Mouse (Mus musculus) mouse embryonic stem cell (cell line): ENCODE data around the gene Erc2.

Source experiments
- in situ Hi-C, 2 experiments: fragments of 300-500 bp; cut with MboI; formaldehyde crosslinking; loops; 1 replicate in 1 of 2; 3 replicates in 1 of 2; pipeline ENCODE4 v1.14.3; 2019 to 2020; ENCODE audit warnings: low sequenced_read_pairs in 2 of 2, low pct_unique_long_range_greater_than_20kb in 1 of 2, mixed read lengths in 1 of 2; ENCODE audit not compliant: unreplicated experiment in 1 of 2

Gene Erc2

GRCm38 (mm10) chr14:27973701-27974100 is 351.5 kb downstream of the Erc2 start:
- in situ Hi-C loops = no loop called here

GRCm38 (mm10) chr14:27975661-27976060 is 353.4 kb downstream of the Erc2 start:
- in situ Hi-C loops = no loop called here

DNA sequence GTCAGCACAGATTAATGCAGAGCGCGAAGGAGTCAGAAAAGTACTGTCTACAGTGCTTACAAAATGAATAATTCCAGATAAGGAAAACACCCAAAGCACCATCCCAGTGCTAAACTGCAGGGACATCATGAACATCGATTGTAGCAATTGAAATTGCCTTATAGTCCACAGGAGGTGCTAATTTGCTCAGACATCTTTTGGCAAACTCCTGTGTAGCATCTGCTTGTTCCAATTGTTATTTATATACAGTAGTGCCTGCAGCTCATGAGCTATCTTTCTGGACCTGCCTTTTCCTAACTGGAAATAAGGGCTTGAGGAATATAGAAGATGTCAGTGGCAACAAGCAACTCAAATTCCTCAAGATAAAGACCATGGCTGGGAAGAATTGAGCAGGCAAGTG is 362.5 kb downstream of the Erc2 start:
- in situ Hi-C loops = no loop called here

- in situ Hi-C loops = no loop called here
These were observed 363.0 kb downstream of the Erc2 start for GRCm38 (mm10) chr14:27985201-27985600.

DNA sequence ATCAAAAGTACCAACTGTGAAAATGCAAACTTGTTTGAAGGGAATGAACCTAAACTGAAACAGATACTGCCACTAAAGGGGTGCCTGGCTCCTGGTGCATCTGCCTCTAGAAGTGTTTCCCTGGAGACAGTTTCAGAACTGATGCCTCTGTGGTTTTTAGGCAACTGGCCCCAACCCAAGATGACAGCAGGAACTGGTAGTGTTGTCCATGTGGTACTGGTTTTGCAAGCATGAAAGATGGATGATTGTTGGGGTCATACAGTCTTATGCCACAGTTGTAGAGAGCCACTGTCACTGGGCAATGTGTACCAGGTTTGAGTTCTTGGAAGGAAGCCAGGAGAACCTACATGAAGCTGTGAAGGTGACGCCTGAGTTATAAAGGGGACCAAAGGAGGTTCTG is 365.2 kb downstream of the Erc2 start:
- in situ Hi-C loops = no loop called here

GRCm38 (mm10) chr14:27998551-27998950 is 376.3 kb downstream of the Erc2 start:
- in situ Hi-C loops = no loop called here

DNA sequence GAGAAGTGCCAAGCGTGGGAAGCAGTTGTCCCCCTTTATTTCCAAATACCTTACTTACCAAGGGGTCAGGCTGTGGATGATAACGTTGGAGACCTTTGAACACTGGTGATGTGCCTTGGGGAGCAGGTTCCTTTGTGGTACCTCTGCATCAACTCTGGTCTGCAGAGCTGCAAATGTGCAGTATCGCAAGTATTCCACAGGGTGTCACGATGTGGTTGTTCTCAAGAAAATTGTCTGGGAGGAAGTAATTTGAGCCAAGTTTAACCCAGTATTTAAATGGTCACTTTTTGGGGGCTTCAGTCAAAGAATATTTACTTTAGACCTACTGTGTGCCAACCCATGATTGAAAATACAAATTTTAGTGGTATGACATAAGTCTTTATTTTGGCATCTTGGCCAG is 381.8 kb downstream of the Erc2 start:
- in situ Hi-C loops = no loop called here

GRCm38 (mm10) chr14:28010536-28011280 is 388.5 kb downstream of the Erc2 start:
- in situ Hi-C loops = no loop called here

- in situ Hi-C loops = no loop called here
These were observed 401.0 kb downstream of the Erc2 start for GRCm38 (mm10) chr14:28023199-28023598.

DNA sequence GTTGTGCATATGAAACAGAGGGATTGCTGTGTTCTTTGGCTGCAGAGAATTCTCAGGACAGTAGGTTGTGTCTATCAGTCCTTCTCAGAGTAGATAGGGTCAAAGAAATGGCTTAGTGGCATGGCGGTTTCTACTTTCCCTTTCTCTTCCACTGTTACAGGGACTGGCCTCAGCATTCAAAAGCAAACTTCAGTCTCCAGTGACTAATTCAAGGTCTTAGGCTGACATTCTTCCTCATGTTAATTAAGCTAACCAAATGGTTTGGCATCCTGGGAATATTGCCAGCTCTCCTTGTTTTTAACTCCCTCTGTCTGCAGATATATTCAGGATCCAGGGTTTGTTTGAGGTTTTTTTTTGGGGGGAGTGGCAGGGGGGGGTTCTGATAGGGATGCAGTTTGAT is 408.6 kb downstream of the Erc2 start:
- in situ Hi-C loops = no loop called here

GRCm38 (mm10) chr14:28035013-28035412 is 412.8 kb downstream of the Erc2 start:
- in situ Hi-C loops = no loop called here

- in situ Hi-C loops = no loop called here
These were observed 420.9 kb downstream of the Erc2 start for GRCm38 (mm10) chr14:28043095-28043494.

GRCm38 (mm10) chr14:28051646-28052045 is 429.4 kb downstream of the Erc2 start:
- in situ Hi-C loops = no loop called here

DNA sequence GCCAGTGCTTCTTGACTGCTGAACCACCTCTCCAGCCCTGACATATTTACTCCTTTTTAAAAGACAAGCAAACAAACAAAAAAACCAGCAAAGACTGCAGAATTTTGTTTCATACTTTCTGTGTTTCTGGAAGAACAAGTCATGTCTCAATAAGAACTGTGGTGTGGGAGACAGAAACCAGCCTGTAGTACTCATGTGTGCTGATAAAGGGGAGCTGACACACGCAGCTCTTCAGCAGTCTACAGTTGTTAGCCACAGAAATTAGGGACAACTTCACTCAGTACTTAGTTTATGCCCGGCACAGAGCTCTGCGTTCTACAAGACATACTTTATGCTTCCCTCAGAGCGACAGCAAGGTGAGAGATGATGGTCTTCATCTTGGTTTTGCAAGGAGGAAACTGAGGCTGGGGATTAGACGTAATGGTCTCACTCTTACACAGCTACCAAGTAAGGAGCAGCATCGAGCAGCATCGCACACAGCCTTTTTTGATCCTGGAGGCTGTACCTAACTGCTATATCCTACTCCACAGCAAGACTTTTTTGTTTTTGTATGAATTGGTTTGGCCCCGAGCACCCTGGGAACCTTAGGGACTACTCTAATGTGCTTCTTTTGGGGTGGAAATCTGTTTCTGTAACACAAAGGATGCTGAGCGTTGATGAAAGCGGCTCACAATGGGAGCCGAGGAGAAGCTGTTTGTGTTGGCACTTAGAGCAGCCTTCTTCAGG is 435.1 kb downstream of the Erc2 start:
- in situ Hi-C loops = no loop called here

- in situ Hi-C loops = no loop called here
These were observed 435.9 kb downstream of the Erc2 start for GRCm38 (mm10) chr14:28057885-28058860.

DNA sequence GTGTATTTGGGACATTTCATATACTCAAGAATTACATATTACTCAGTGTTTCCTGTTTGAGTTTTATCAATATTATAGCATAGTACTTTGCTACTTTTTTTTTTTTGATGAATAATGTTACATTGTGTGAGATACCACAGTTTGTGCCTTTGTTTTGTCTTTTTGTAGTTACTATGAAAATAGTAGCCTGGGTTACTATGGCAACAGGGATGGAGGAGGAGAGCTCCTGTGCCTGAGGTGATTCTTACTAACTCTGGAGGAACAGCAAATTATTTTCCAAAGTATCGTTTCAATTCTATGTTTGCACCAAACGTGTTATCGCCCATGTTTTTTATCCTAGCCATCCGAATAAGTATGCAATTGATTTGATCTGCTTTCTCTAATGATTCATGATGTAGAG is 438.7 kb downstream of the Erc2 start:
- in situ Hi-C loops = no loop called here

GRCm38 (mm10) chr14:28061649-28062375 is 439.6 kb downstream of the Erc2 start:
- in situ Hi-C loops = no loop called here

DNA sequence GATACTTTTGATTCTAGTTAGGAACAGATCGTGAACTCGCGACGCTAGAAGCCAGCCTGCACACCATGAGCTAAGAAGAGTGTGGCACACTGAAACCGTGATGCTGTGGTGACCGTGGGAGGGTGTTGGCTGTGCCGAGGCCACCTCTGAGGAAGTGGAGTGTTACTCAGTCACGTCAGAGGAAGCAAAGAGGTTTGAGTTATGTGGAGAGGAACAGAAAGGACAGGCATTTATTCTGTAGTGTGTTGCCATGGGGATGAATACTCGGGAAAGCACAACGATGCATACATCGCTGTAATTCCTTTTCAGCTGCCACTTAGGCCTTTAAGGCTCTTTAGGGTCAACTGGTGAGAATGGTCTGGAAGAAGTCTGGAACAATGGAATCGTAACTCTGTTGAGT is 445.8 kb downstream of the Erc2 start:
- in situ Hi-C loops = no loop called here
